Mouse (Mus musculus): ENCODE results near the gene Fgd3.

DNA sequence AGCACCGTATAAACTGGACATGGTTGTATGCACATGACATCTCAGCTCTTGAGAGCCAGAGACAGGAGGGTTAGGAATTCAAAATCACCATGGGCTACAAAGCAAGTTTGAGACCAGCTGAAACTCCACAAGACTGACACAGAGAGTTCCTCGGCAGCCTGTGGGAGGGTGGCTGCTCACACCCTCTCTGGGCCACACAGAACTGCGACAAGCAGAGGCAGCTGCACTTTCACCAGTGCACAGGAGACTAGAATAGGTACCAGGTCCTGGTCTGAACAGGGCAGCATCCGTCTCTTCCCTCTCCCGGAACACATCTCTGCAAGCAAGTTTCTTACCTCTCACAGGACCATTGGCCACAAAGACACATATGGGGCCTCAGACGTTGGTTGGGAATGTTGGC is 2.6 kb downstream of the Fgd3 start:
- TF ChIP-seq CTCF (IDR thresholded peaks at IDR 0.05; ENCODE audit: insufficient read depth, low read length) (no peak), POLR2A (IDR thresholded peaks at IDR 0.05; ENCODE audit: borderline replicate concordance, extremely low read depth, low read depth, low read length) (no peak)

All from lung, adult 2 months (tissue).